Mouse (Mus musculus): ENCODE results near the gene Stip1. TPM values are rescaled to one million over a fixed set of nuclear protein-coding genes. Genes with fewer than 3 reads are reported as not detected.

Stip1 gene
- polyA plus RNA-seq, 1 experiment from 2014 or later: 453 TPM

- H3K4me1 ChIP-seq (ENCODE audit: control insufficient read depth, insufficient read depth, low read length): peaks cover 7% of the 10 kb centered on the region
- DNase-seq (ENCODE audit: low spot score): no peak
- WGBS: 25% methylated on average over 13 of the region's 13 CpGs
- H3K4me2 ChIP-seq (ENCODE audit: low read depth, severe bottlenecking): peak overlapping the region; percentile 47
- ATAC-seq (ENCODE audit: insufficient number of reproducible peaks, low FRiP score, low TSS enrichment, low read depth): no peak
- H3K27ac ChIP-seq (replicated peaks; ENCODE audit: low read depth, low read length): peak overlapping the region; percentile 56
- peak overlapping the region; percentile 36 for H3K4me3 ChIP-seq (ENCODE audit: low read depth, low read length)
- no peaks in the 10 kb centered on the region for H3K9me3 ChIP-seq (ENCODE audit: control insufficient read depth, low read length)
- peak overlapping the region; percentile 70 for H3K9ac ChIP-seq (ENCODE audit: low read length)
- H3K36me3 ChIP-seq (ENCODE audit: control insufficient read depth, insufficient read depth, low read length): peaks cover under 1% of the 10 kb centered on the region; the same call in 1 of the 2 replicates
- no peaks in the 10 kb centered on the region for H3K27me3 ChIP-seq (ENCODE audit: control insufficient read depth, insufficient read depth, low read length)
These were observed 917 bp upstream of the Stip1 start for GRCm38 (mm10) chr19:7040637-7041130.

GRCm38 (mm10) chr19:7039088-7039720 lies 563 bp downstream of the Stip1 start:
- 2% methylated on average over 35 of the region's 35 CpGs for WGBS
- H3K9ac ChIP-seq (ENCODE audit: low read length): peak overlapping the region; percentile 97
- ATAC-seq (ENCODE audit: insufficient number of reproducible peaks, low FRiP score, low TSS enrichment, low read depth): no peak; the same call in 1 of the 2 replicates

GRCm38 (mm10) chr19:7034006-7034405 lies 5.8 kb downstream of the Stip1 start:
- ATAC-seq (ENCODE audit: insufficient number of reproducible peaks, low FRiP score, low TSS enrichment, low read depth) (no peak), DNase-seq (ENCODE audit: low spot score) (no peak)
- no peak overlapping the region for H3K4me3 ChIP-seq (ENCODE audit: low read depth, low read length)
- peaks cover 47% of the 10 kb centered on the region for H3K36me3 ChIP-seq (ENCODE audit: control insufficient read depth, insufficient read depth, low read length)
- H3K27me3 ChIP-seq (ENCODE audit: control insufficient read depth, insufficient read depth, low read length): no peaks in the 10 kb centered on the region
- H3K9me3 ChIP-seq (ENCODE audit: control insufficient read depth, low read length): no peaks in the 10 kb centered on the region
- no peak overlapping the region for H3K27ac ChIP-seq (replicated peaks; ENCODE audit: low read depth, low read length)
- 93% methylated on average over 5 of the region's 5 CpGs for WGBS
- no peak overlapping the region for H3K4me2 ChIP-seq (ENCODE audit: low read depth, severe bottlenecking)
- no peak overlapping the region for H3K9ac ChIP-seq (ENCODE audit: low read length)
- peaks cover 5% of the 10 kb centered on the region for H3K4me1 ChIP-seq (ENCODE audit: control insufficient read depth, insufficient read depth, low read length)

More at GRCm38 (mm10) chr19:7039088-7039720, 563 bp downstream of the Stip1 start:
- peak overlapping the region; percentile 84 for H3K4me2 ChIP-seq (ENCODE audit: low read depth, severe bottlenecking)
- H3K4me3 ChIP-seq (ENCODE audit: low read depth, low read length): peak overlapping the region; percentile 98
- peak; percentile 75 for DNase-seq (ENCODE audit: low spot score)
- H3K4me1 ChIP-seq (ENCODE audit: control insufficient read depth, insufficient read depth, low read length): peaks cover 7% of the 10 kb centered on the region
- H3K9me3 ChIP-seq (ENCODE audit: control insufficient read depth, low read length): no peaks in the 10 kb centered on the region
- H3K36me3 ChIP-seq (ENCODE audit: control insufficient read depth, insufficient read depth, low read length): peaks cover 8% of the 10 kb centered on the region; the same call in 1 of the 2 replicates
- H3K27ac ChIP-seq (replicated peaks; ENCODE audit: low read depth, low read length): peak overlapping the region; percentile 90
- H3K27me3 ChIP-seq (ENCODE audit: control insufficient read depth, insufficient read depth, low read length): no peaks in the 10 kb centered on the region

- DNase-seq (ENCODE audit: low spot score) (no peak), ATAC-seq (ENCODE audit: insufficient number of reproducible peaks, low FRiP score, low TSS enrichment, low read depth) (no peak)
- WGBS: 94% methylated on average over 5 of the region's 5 CpGs
- H3K4me1 ChIP-seq (ENCODE audit: control insufficient read depth, insufficient read depth, low read length): no peaks in the 10 kb centered on the region
- H3K27me3 ChIP-seq (ENCODE audit: control insufficient read depth, insufficient read depth, low read length): no peaks in the 10 kb centered on the region
- H3K36me3 ChIP-seq (ENCODE audit: control insufficient read depth, insufficient read depth, low read length): peaks cover 54% of the 10 kb centered on the region
- H3K9ac ChIP-seq (ENCODE audit: low read length): no peak overlapping the region; the same call in 1 of the 2 replicates
- H3K9me3 ChIP-seq (ENCODE audit: control insufficient read depth, low read length): no peaks in the 10 kb centered on the region
- no peak overlapping the region for H3K27ac ChIP-seq (replicated peaks; ENCODE audit: low read depth, low read length)
- no peak overlapping the region for H3K4me3 ChIP-seq (ENCODE audit: low read depth, low read length)
- no peak overlapping the region for H3K4me2 ChIP-seq (ENCODE audit: low read depth, severe bottlenecking)
These were observed 10.2 kb downstream of the Stip1 start for GRCm38 (mm10) chr19:7029531-7029930.

DNA sequence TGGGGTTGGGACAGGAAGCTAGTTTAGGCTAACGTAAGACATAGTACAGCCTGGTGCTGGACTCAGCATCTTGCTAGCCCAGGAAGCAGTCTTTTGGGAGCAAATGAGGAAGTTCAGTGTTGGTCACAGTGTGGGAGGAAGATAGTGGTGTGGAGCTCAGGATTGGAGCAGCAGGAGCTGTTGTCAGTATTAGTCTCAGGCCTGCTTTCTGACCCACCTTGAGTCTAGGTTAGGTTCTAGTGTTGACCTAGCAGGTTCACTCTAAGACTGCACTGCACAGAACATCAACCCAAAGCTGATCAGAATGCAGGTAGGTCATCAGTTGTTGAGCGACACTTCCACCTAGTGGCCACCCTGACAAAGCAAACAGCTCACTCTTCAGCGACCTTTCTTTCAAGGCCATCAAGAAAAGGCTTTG lies 19.5 kb downstream of the Stip1 start:
- Histone ChIP-seq H3K4me1 (ENCODE audit: control insufficient read depth, insufficient read depth, low read length) (no peaks in the 10 kb centered on the region), H3K9ac (ENCODE audit: low read length) (no peak overlapping the region), H3K9me3 (ENCODE audit: control insufficient read depth, low read length) (no peaks in the 10 kb centered on the region), H3K27ac (replicated peaks; ENCODE audit: low read depth, low read length) (no peak overlapping the region), H3K4me2 (ENCODE audit: low read depth, severe bottlenecking) (no peak overlapping the region), H3K27me3 (ENCODE audit: control insufficient read depth, insufficient read depth, low read length) (no peaks in the 10 kb centered on the region), H3K4me3 (ENCODE audit: low read depth, low read length) (no peak overlapping the region; the same call in 1 of the 2 replicates), H3K36me3 (ENCODE audit: control insufficient read depth, insufficient read depth, low read length) (peaks cover 32% of the 10 kb centered on the region)
- 63% methylated on average over 3 of the region's 3 CpGs for WGBS
- peak; percentile 63 for DNase-seq (ENCODE audit: low spot score)
- ATAC-seq (ENCODE audit: insufficient number of reproducible peaks, low FRiP score, low TSS enrichment, low read depth): no peak

DNA sequence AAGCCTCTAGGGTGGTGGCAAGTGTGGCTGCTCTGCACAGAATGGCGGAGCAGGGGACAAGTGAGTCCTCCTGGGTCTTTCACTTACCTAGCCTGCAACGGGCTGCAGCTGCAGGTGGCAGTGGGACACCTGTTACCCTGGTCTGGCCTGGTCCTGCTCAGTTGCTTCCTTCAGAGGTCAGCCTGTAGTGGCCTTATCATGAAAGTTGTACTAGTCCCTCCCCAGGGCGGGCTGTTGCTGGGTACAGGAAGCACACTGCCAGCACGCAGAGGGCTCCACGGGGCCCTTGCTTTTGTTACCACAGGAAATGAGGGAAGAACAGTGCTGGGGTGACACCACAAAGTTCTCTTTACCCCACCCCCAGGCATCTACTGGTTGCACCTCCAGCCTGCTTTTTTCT lies 20.6 kb downstream of the Stip1 start, which contains the start of gene Fermt3:
Fermt3 (minus strand) TSS at position 279 of the 400 bp plus-strand sequence.
- Histone ChIP-seq H3K4me3 (ENCODE audit: low read depth, low read length) (no peak within 1 kb of the TSS; the same call in 1 of the 2 replicates), H3K27me3 (ENCODE audit: control insufficient read depth, insufficient read depth, low read length) (no peaks in the 10 kb centered on the region), H3K27ac (replicated peaks; ENCODE audit: low read depth, low read length) (no peak within 1 kb of the TSS), H3K4me1 (ENCODE audit: control insufficient read depth, insufficient read depth, low read length) (no peaks in the 10 kb centered on the region), H3K36me3 (ENCODE audit: control insufficient read depth, insufficient read depth, low read length) (peaks cover 30% of the 10 kb centered on the region), H3K9me3 (ENCODE audit: control insufficient read depth, low read length) (no peaks in the 10 kb centered on the region), H3K9ac (ENCODE audit: low read length) (no peak within 1 kb of the TSS), H3K4me2 (ENCODE audit: low read depth, severe bottlenecking) (no peak within 1 kb of the TSS)
- 79% methylated on average over 5 of the region's 5 CpGs for WGBS
- DNase-seq (ENCODE audit: low spot score) (no peak), ATAC-seq (ENCODE audit: insufficient number of reproducible peaks, low FRiP score, low TSS enrichment, low read depth) (no peak)

DNA sequence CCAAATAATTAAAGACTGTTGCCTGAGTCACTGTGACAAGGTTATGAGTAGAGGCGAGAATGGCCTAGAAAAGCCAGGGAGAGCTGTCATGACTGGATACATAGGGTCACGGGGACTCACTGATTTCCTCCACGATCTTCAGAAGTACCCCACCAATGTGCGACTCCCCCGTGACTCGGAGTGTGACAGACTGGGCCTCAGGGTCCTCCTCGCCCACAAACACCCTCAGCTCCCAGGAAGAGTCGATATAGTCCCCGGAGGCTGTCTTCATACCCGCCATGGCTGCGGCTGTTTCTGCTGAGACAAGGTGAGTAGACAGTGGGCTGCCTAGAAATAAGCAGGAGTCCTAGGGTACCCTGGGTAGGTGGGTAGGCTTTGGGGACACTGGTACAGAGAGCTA lies 21.2 kb downstream of the Stip1 start:
- ATAC-seq (ENCODE audit: insufficient number of reproducible peaks, low FRiP score, low TSS enrichment, low read depth) (no peak), DNase-seq (ENCODE audit: low spot score) (no peak)
- H3K4me2 ChIP-seq (ENCODE audit: low read depth, severe bottlenecking): no peak overlapping the region
- H3K4me3 ChIP-seq (ENCODE audit: low read depth, low read length): no peak overlapping the region
- peaks cover 32% of the 10 kb centered on the region for H3K36me3 ChIP-seq (ENCODE audit: control insufficient read depth, insufficient read depth, low read length)
- WGBS: 89% methylated on average over 11 of the region's 11 CpGs
- no peaks in the 10 kb centered on the region for H3K9me3 ChIP-seq (ENCODE audit: control insufficient read depth, low read length)
- H3K27me3 ChIP-seq (ENCODE audit: control insufficient read depth, insufficient read depth, low read length): no peaks in the 10 kb centered on the region
- no peak overlapping the region for H3K27ac ChIP-seq (replicated peaks; ENCODE audit: low read depth, low read length)
- H3K9ac ChIP-seq (ENCODE audit: low read length): no peak overlapping the region
- no peaks in the 10 kb centered on the region for H3K4me1 ChIP-seq (ENCODE audit: control insufficient read depth, insufficient read depth, low read length)

GRCm38 (mm10) chr19:7017541-7018457 lies 22.0 kb downstream of the Stip1 start:
- Histone ChIP-seq H3K9ac (ENCODE audit: low read length) (no peak overlapping the region), H3K27me3 (ENCODE audit: control insufficient read depth, insufficient read depth, low read length) (no peaks in the 10 kb centered on the region), H3K4me2 (ENCODE audit: low read depth, severe bottlenecking) (no peak overlapping the region), H3K9me3 (ENCODE audit: control insufficient read depth, low read length) (no peaks in the 10 kb centered on the region), H3K4me3 (ENCODE audit: low read depth, low read length) (no peak overlapping the region), H3K27ac (replicated peaks; ENCODE audit: low read depth, low read length) (no peak overlapping the region), H3K36me3 (ENCODE audit: control insufficient read depth, insufficient read depth, low read length) (peaks cover 28% of the 10 kb centered on the region), H3K4me1 (ENCODE audit: control insufficient read depth, insufficient read depth, low read length) (no peaks in the 10 kb centered on the region)
- ATAC-seq (ENCODE audit: insufficient number of reproducible peaks, low FRiP score, low TSS enrichment, low read depth): no peak
- WGBS: 78% methylated on average over 12 of the region's 12 CpGs
- DNase-seq (ENCODE audit: low spot score): no peak

All from limb, embryonic 11.5 days (tissue).